Mouse (Mus musculus): ENCODE measurements at regions not wholly inside any gene's neighbourhood (a gene's known extent, or its start where the extent isn't known, plus 50 kb on each side); places are given as distances from the start of the nearest gene placed in this dataset.

DNA sequence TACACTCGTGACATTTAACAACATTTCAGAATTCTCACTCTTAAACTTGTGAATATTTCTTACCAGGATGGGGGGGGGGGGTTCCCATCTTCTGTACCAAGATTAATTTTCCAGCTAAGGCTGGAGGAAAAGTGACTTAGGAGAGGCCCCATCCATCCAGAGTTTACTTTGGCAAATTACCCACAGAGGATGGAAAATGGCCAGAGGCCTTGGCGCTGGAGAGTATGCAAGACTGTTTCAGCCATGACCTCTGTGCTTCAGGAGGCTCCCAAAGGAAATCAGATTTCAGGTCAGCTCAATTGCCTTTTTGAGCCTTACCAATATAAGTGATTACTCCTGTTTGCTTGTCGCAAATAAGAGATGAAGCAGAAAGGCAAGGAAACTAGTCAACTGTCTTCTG is 143.4 kb upstream of the F930015N05Rik start:
- peak; percentile 89 for DNase-seq

- DNase-seq = peak; percentile 47
These were observed 149.6 kb upstream of the F930015N05Rik start for GRCm38 (mm10) chr11:64586056-64586455.

- no peak for DNase-seq
These were observed 150.7 kb upstream of the F930015N05Rik start for GRCm38 (mm10) chr11:64587034-64587710.

DNA sequence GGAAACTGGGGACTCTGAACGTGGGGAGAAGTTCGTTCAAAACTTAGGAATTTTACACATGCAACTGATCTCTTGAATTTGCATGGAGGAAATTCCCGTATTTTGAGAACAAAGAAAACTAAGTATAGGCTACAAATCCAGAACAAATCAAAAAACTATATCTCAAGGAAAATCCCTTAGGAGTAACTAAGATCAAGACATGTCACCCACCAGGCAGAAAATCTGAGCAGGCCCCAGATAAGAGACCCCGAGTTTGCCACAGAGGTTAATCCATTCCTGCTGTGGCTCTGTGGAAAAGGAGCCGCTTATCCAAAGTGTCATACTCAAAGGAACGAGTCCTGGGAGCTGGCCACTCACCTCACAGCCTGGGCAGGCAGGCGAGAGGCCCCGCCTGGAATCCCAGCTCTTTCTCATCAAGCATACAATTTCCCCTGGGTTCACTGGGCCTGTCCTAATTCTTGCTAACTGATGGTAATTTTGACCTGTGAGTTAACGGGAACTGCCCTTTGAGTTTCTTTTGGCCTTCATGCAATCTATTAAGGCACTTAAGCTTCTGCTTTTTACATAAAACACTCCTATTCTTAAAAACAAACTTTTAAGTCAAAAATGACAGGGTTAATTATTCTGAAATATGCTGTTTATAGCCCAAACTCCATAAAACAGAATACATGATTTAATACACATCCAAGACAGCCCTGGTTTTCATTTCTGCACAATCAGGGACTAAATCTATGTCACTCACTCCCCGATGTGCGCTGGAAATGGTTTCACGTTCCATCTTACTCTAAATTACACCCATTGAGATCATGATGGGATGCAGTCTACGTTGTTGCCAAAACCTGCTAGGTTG is 151.5 kb upstream of the F930015N05Rik start:
- DNase-seq = no peak

GRCm38 (mm10) chr11:64588601-64588989 is 152.1 kb upstream of the F930015N05Rik start:
- no peak for DNase-seq

- peak; percentile 28 for DNase-seq
These were observed 152.6 kb upstream of the F930015N05Rik start for GRCm38 (mm10) chr11:64589026-64589425.

DNA sequence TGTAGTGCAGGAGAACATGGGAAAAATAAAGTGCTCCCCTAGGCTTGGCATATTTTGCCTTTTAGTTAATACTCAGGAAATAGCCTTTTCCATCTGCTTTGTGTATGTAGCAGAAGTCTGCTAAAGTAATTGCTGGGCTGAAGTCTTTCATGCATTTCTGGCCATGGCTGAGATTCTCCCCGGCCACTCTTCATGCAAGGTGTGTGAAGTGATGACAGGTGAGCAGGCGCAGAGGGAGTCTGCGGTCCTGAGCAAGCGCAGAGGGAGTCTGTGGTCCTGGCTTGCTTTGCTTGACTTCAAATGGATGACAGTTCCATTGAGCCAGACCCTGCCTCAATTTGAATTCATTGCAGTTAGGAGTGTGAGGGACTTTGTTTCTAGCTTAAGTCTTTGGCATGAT is 153.6 kb upstream of the F930015N05Rik start:
- DNase-seq = no peak

DNA sequence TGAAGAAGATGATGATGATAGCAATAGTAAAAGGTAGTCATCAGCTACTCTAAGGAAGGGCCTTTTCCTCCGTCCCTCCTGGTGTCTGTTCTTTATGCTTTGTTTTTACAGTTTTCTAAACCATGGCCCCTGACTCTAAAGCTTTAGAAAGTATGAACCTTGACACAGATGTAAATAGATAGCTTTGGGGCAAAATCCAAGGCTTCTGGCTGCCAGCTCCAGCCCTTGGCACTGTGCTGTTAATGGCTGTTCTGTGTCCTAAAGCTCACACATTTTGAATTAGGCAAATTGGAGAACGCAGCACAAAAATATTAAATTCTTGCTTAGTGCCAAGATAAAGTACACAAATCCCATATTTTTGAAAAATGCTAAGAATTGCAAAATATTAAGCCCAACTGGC is 155.8 kb upstream of the F930015N05Rik start:
- no peak for DNase-seq

GRCm38 (mm10) chr11:64597305-64597704 is 160.9 kb upstream of the F930015N05Rik start:
- DNase-seq = no peak

DNA sequence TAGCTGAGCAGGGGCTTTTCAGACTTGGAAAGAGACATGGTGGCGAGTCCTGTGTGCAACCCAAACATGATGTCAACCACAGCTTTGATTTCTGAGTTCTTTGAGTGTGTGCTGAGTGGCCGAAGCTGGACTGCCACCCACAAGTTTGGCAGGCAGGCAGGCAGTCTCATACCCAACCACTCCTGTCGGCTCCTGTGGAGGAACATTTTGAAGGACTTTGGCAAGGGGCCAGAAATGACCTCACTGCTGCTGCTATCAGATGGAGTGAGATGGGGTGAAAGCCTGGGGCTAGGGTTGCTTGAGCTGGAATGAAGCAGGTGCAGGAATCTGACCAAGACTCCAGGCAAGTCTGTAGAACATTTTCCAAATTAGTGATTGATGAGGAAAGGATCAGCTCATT is 162.7 kb upstream of the F930015N05Rik start:
- DNase-seq = peak; percentile 88

DNA sequence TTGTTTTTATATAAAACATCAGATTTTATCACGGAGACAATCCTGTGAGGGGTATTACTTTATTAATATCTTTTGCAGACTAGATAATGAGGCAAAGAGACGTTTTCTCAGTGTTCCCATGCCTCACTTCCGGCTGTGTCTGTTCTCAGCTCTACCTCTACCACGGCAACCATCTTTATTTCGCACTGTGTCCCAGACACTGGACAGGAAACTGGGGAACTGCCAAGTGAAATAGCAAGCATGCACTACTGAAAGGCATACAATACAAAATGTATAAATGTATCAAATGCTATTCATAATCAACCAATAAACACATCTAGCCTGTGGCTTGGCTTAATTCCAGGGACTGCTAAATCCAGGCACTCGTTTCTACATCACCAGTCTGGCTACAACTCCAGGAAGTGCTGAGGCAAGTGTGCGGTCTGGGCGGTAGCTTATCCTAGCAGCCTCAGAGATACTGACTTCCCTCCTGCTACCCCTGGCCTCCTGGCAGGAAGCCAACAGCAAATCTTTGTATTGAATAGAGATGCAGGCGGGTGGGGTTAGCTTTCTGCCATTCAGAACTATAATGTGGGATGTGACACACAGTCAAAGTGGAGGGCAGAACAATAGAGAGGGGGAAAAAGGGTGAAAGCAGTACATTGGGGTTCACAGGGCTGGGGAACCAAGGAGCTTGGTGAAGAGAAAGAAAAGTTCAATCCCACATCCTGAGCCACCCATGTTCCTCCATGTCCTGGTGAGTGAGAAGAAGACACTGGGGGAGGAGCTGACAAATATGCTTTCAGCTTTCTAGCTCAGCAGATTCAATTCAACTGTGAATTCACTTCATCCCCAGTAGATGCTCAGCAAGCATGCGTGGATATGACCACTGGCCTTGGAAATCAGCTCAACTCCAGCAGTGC is 164.0 kb upstream of the F930015N05Rik start:
- DNase-seq = peak; percentile 43

GRCm38 (mm10) chr11:64609043-64609442 is 172.6 kb upstream of the F930015N05Rik start:
- DNase-seq = no peak

DNA sequence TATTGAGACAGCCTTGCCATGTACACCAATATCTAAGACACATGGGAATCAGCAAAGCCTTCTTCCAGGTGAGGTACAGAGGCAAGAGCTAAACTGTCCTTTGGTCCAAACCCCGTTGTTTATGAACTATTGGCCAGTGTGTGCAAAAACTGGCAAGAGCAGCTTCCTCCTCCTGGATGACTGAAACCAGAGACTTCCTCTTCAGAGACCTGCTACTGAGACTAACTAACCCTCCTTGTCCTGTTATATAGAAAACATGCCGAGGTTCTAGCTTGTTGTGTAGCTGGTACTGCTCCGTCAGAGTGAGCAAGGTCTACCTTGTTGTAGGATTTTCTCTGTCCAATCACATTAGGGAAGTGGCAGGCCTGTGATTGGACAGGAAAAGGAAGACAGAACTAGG is 174.3 kb upstream of the F930015N05Rik start:
- no peak for DNase-seq

DNA sequence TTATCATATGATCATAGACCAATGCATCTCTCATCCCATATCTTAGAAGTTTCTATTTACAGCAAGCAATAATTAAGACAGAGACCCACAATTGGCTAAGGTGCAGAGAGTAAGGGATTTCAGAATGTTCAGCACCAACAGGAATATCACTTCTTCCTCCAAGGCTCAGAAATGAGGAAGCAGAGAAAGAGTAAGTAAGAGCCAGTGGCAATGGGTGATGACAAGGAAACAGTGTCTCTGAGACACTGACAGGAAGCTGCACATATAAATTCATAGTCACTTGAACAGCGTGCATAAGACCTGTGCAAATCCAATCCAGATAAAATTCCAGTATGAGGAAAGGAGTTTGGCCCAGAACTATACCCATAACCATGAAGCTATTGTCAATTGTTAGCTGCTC is 178.7 kb upstream of the F930015N05Rik start:
- no peak for DNase-seq

- no peak for DNase-seq
These were observed 182.4 kb upstream of the F930015N05Rik start for GRCm38 (mm10) chr11:64618631-64619385.

- no peak for DNase-seq
These were observed 190.7 kb upstream of the F930015N05Rik start for GRCm38 (mm10) chr11:64627180-64627579.

DNA sequence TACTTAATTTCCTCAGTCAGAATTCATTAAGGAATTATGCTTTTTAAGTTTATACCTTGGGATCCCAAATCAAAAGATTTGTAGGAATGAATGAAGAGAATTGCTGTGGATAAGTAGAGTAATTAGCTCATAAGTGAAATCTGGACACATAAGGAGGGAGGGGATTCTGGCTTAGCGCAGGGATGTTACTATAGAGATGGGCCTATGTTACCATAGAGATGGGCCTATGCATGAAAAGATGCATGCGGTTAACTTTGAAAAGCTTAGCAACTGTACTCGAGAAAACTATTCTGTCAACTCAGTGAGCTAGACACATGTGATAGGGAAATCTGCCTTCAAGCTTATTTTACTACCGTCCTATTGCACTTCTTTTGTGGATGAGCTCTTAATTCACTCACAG is 204.5 kb upstream of the F930015N05Rik start:
- DNase-seq = no peak

GRCm38 (mm10) chr11:64643171-64643570 is 206.7 kb upstream of the F930015N05Rik start:
- DNase-seq = no peak

DNA sequence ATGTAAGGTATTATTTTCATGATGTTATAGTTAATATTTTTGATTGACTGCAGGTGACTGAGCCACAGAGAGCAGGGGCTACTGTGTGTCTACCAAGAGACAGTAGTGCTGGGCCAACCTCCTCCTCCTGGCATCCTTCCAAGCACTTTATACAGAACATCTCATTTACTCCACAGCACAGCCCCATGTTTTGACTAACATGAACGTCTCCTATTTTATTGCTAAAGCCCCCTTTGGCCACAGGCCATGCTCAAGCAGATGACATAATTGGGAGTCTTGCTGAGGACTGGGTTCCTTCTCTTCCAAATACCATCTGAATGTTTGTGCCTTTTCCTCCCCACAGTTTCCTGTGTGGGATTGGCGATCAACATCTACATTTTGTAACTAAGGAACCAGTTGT is 211.5 kb upstream of the F930015N05Rik start:
- DNase-seq = no peak

- DNase-seq = no peak
These were observed 214.3 kb upstream of the F930015N05Rik start for GRCm38 (mm10) chr11:64650571-64651282.

GRCm38 (mm10) chr11:64652811-64653210 is 216.4 kb upstream of the F930015N05Rik start:
- DNase-seq = no peak
